Mouse (Mus musculus) spleen, postnatal 36 days (tissue): ENCODE data around the gene Gm17482.

Experiments
- DNase-seq, 2 experiments: peaks; one replicate each; pipeline ENCODE4 v3.0.0; 2022; ENCODE audit warnings: low spot score in 2 of 2, mixed read lengths in 1 of 2

Gene Gm17482

GRCm38 (mm10) chr6:115291823-115292222 is 64.7 kb downstream of the Gm17482 start:
- DNase-seq = no peak

- DNase-seq = no peak
These were observed 65.5 kb downstream of the Gm17482 start for GRCm38 (mm10) chr6:115292621-115293020.

- no peak for DNase-seq
These were observed 66.7 kb downstream of the Gm17482 start for GRCm38 (mm10) chr6:115293877-115294276.

GRCm38 (mm10) chr6:115307134-115307533 is 80.0 kb downstream of the Gm17482 start:
- no peak for DNase-seq
